9 mouse cellular contexts compared by ENCODE assay signal in the genomic region with DNA sequence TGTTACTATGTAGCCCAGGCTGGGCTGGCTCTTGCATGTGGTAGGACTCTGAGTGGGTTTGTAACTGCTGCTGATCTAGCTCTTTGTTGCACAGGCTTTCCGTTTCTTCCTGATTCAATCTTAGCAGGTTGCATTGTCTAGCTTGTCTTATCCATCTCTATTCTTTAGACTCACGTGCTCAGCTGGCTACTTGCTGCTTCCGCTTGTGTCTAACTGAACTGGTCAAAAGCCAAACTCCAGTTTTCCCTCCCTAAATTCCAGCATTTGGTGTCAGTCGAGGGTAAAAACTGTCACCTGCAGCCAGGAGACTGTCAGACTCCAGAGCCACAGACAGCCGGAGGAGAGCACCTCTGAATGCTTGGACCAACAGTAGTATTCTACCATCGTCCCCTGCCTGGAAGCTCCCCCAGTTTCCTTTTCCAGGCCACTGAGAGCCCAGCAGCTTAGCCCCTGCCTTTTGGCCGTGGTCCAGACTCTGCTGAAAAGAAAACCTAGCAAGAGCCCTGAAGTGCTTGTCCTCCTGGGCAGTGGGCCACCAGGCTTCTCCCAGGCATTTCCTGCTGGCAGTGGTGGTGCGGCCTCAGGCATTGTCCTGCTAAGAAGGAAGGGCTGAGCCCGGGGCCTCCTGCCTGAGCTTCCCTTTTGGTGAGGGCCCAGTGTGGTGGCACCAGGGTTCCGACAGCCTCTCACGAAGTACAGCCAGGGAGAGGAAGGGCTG. TPM values are rescaled to one million over a fixed set of nuclear protein-coding genes. Genes with fewer than 3 reads are reported as not detected.
DNase-seq lines count a peak whose midpoint lies in the region; ATAC-seq lines count a peak whose summit lies in the region.
"Had no signal": no experiment of that assay in that cellular context is flagged by ENCODE, and none has a peak within 500 bp of the region (broad histone marks: within the 10 kb centered on the region; RNA-seq: fewer than 3 reads in every experiment).

No protein-coding gene starts in this region.

- peak overlapping the region; percentile 75 for H3K27ac ChIP-seq in forebrain, embryonic 13.5 days
- H3K27ac ChIP-seq in heart, embryonic 14.5 days (replicated peaks in 1 of 2; ENCODE audit: control insufficient read depth in 1 of 2, insufficient read depth in 1 of 2, low read depth in 2 of 2, low read length in 2 of 2): peak overlapping the region; percentile 95 to 96
- peak overlapping the region; percentile 43; the same call in 1 of the 2 replicates for H3K27ac ChIP-seq in liver, embryonic 12.5 days

- no peaks in the 10 kb centered on the region for H3K27me3 ChIP-seq in forebrain, embryonic 13.5 days
- no peaks in the 10 kb centered on the region for H3K27me3 ChIP-seq in heart, embryonic 14.5 days (ENCODE audit: control insufficient read depth, insufficient read depth, low read length)
- H3K27me3 ChIP-seq in liver, embryonic 12.5 days (replicated peaks): peaks cover 54% of the 10 kb centered on the region

- H3K9me3 ChIP-seq in forebrain, embryonic 13.5 days (replicated peaks): peaks cover 27% of the 10 kb centered on the region
- peaks cover 27% of the 10 kb centered on the region for H3K9me3 ChIP-seq in heart, embryonic 14.5 days (ENCODE audit: control insufficient read depth, low read length)
- no peaks in the 10 kb centered on the region for H3K9me3 ChIP-seq in liver, embryonic 12.5 days (replicated peaks)

- 16% methylated on average over 11 of the region's 11 CpGs for WGBS in forebrain, embryonic 13.5 days
- WGBS in heart, embryonic 14.5 days: 14% methylated on average over 11 of the region's 11 CpGs
- 32% methylated on average over 11 of the region's 11 CpGs for WGBS in liver, embryonic 12.5 days (ENCODE audit: insufficient replicate concordance)

- peaks cover 26% of the 10 kb centered on the region for H3K36me3 ChIP-seq in forebrain, embryonic 13.5 days (ENCODE audit: poor library complexity, severe bottlenecking)
- H3K36me3 ChIP-seq in heart, embryonic 14.5 days (ENCODE audit: control insufficient read depth, insufficient read depth, low read length): peaks cover under 1% of the 10 kb centered on the region; the same call in 1 of the 2 replicates
- peaks cover 11% of the 10 kb centered on the region for H3K36me3 ChIP-seq in liver, embryonic 12.5 days

- H3K4me1 ChIP-seq in forebrain, embryonic 13.5 days: peaks cover 34% of the 10 kb centered on the region
- H3K4me1 ChIP-seq in heart, embryonic 14.5 days (ENCODE audit: control insufficient read depth in 2 of 2, insufficient read depth in 2 of 2, low read length in 2 of 2): peaks cover 17 to 29% of the 10 kb centered on the region in 2 experiments
- H3K4me1 ChIP-seq in liver, embryonic 12.5 days: peaks cover 23% of the 10 kb centered on the region

- no peak overlapping the region for H3K4me3 ChIP-seq in forebrain, embryonic 13.5 days
- H3K4me3 ChIP-seq in heart, embryonic 14.5 days (ENCODE audit: control insufficient read depth in 1 of 2, insufficient read depth in 1 of 2, low read depth in 1 of 2, low read length in 2 of 2): no peak overlapping the region
- no peak overlapping the region for H3K4me3 ChIP-seq in liver, embryonic 12.5 days
- H3K4me3 ChIP-seq: megakaryocyte, embryonic 14.5 days had no signal

- peak overlapping the region; percentile 36 for H3K9ac ChIP-seq in forebrain, embryonic 13.5 days
- H3K9ac ChIP-seq in heart, embryonic 14.5 days (ENCODE audit: low read length): peak overlapping the region; percentile 60
- H3K9ac ChIP-seq in liver, embryonic 12.5 days: no peak overlapping the region; the same call in 1 of the 2 replicates

- DNase-seq in urinary bladder, postnatal 4 days (ENCODE audit: low spot score in 2 of 2): peak; percentile 77 to 78
- no peak for DNase-seq in urinary bladder, postnatal 10 days (ENCODE audit: low spot score)
- peak; percentile 92 for DNase-seq in kidney, postnatal 10 days
- peak; percentile 56 for DNase-seq in ovary, postnatal 10 days (ENCODE audit: low spot score)
- DNase-seq in thymus, postnatal 25 days: no peak

- peak overlapping the region; percentile 9; the same call in 1 of the 2 replicates for H3K4me2 ChIP-seq in forebrain, embryonic 13.5 days
- peak overlapping the region; percentile 42 for H3K4me2 ChIP-seq in heart, embryonic 14.5 days (ENCODE audit: low read length)
- no peak overlapping the region for H3K4me2 ChIP-seq in liver, embryonic 12.5 days

- ATAC-seq in forebrain, embryonic 13.5 days: peak; percentile 31
- ATAC-seq in heart, embryonic 14.5 days (ENCODE audit: insufficient number of reproducible peaks, insufficient read depth, low FRiP score, low read depth): peak; percentile 79
- ATAC-seq in liver, embryonic 12.5 days: no peak

RNA-seq across cellular contexts. Expression of gene Tmem44, which starts 2.1 kb away (rescaled TPM):
- 56.2 and 60.8 TPM in 2 replicates for polyA plus RNA-seq in forebrain, embryonic 13.5 days (2015; fragmentation: Nextera tagmentation; extraction: Ambion mirVana)
- 24.2 and 24.3 TPM in 2 replicates for polyA plus RNA-seq in heart, embryonic 14.5 days (2014; fragmentation: Nextera tagmentation; extraction: Ambion mirVana)
- 1.5 and 1.7 TPM in 2 replicates for polyA plus RNA-seq in liver, embryonic 12.5 days (2016; fragmentation: Nextera tagmentation; extraction: Ambion mirVana)

RNA-seq across cellular contexts. Expression of gene Lsg1, which starts 34.6 kb away (rescaled TPM):
- polyA plus RNA-seq in forebrain, embryonic 13.5 days (2015; fragmentation: Nextera tagmentation; extraction: Ambion mirVana): 69.7 and 76.9 TPM in 2 replicates
- polyA plus RNA-seq in heart, embryonic 14.5 days (2014; fragmentation: Nextera tagmentation; extraction: Ambion mirVana): 35.5 and 39.0 TPM in 2 replicates
- polyA plus RNA-seq in liver, embryonic 12.5 days (2016; fragmentation: Nextera tagmentation; extraction: Ambion mirVana): 49.2 and 50.9 TPM in 2 replicates

RNA-seq across cellular contexts. Expression of gene Fam43a, which starts 46.7 kb away (rescaled TPM):
- polyA plus RNA-seq in forebrain, embryonic 13.5 days (2015; fragmentation: Nextera tagmentation; extraction: Ambion mirVana): 6.8 and 8.3 TPM in 2 replicates
- 6.4 and 8.5 TPM in 2 replicates for polyA plus RNA-seq in heart, embryonic 14.5 days (2014; fragmentation: Nextera tagmentation; extraction: Ambion mirVana)
- 8.8 and 9.2 TPM in 2 replicates for polyA plus RNA-seq in liver, embryonic 12.5 days (2016; fragmentation: Nextera tagmentation; extraction: Ambion mirVana)

Comparison
In these comparisons a context has a peak if more than half of its experiments do, and no peak if none do; other contexts are left out.
1. DNase-seq: peak in urinary bladder, postnatal 4 days (2 of 2), kidney, postnatal 10 days (single experiment) and ovary, postnatal 10 days (single experiment); none in urinary bladder, postnatal 10 days (single experiment) and thymus, postnatal 25 days (single experiment).
2. H3K27ac ChIP-seq: peak in every context shown above with its lines; median percentile 96 in heart, embryonic 14.5 days; 75 in forebrain, embryonic 13.5 days; 43 in liver, embryonic 12.5 days.